ENCODE assay signal across 8 mouse cellular contexts in genomic region chr7:80084484-80084931, GRCm38 (mm10). TPM values are rescaled to one million over a fixed set of nuclear protein-coding genes. Genes with fewer than 3 reads are reported as not detected.
A peak's percentile ranks its signal among the peaks of the same experiment; 100 is the strongest.
DNase-seq lines count a peak whose midpoint lies in the region; ATAC-seq and TF ChIP-seq lines count a peak whose summit lies in the region.

No protein-coding gene starts in this region.

- TF ChIP-seq POLR2A in bone marrow macrophage, adult 2 months (IDR thresholded peaks at IDR 0.05; ENCODE audit: borderline replicate concordance, low read depth, low read length), result no peak
- no peak for TF ChIP-seq POLR2A in thymus, adult 2 months (IDR thresholded peaks at IDR 0.05; ENCODE audit: control insufficient read depth, extremely low read depth, insufficient read depth, low read length, poor library complexity)

- ATAC-seq in midbrain, embryonic 15.5 days (replicated peaks), result 0 out of 2 replicates have a peak, but pooled peaks have one; percentile 27

- H3ac ChIP-seq in C2C12 (ENCODE audit: control insufficient read depth, insufficient read length, low read depth), result no peak overlapping the region

- H3K9me3 ChIP-seq in midbrain, embryonic 15.5 days, result no peaks in the 10 kb centered on the region

- peaks cover 14% of the 10 kb centered on the region for H3K36me3 ChIP-seq in C2C12 (ENCODE audit: control insufficient read depth, insufficient read depth)
- H3K36me3 ChIP-seq in midbrain, embryonic 15.5 days (replicated peaks), result peaks cover 17% of the 10 kb centered on the region; the same call in 1 of the 2 replicates
- peaks cover 23% of the 10 kb centered on the region for H3K36me3 ChIP-seq in thymus, adult 2 months (ENCODE audit: control insufficient read depth, insufficient read depth, low read length)

- H3K27ac ChIP-seq in bone marrow macrophage, adult 2 months (ENCODE audit: insufficient read depth, low read depth, low read length), result no peak overlapping the region
- no peak overlapping the region for H3K27ac ChIP-seq in midbrain, embryonic 15.5 days
- H3K27ac ChIP-seq in thymus, adult 2 months (ENCODE audit: control insufficient read depth, insufficient read depth, low read length), result peak overlapping the region; percentile 46; the same call in 1 of the 2 replicates

- H3K79me3 ChIP-seq in C2C12 (ENCODE audit: low read depth), result no peaks in the 10 kb centered on the region

- DNase-seq in adrenal gland, adult (ENCODE audit: inconsistent age in 2 of 2, low spot score in 1 of 2), result peak; percentile 58 to 84
- DNase-seq in adrenal gland, postnatal 4 days (ENCODE audit: low spot score in 2 of 2), result no peak
- DNase-seq in gastrocnemius, postnatal 14 days, result peak; percentile 60
- peak; percentile 73 to 92 for DNase-seq in kidney, postnatal 36 days
- DNase-seq in thymus, adult 2 months, result peak; percentile 76

- no peaks in the 10 kb centered on the region for H3K79me2 ChIP-seq in C2C12 (ENCODE audit: control insufficient read depth, insufficient read depth)

- WGBS in midbrain, embryonic 15.5 days, result 58% methylated on average over 7 of the region's 7 CpGs
- WGBS in thymus, adult 2 months, result 15% methylated on average over 7 of the region's 7 CpGs

- no peak overlapping the region for H3K4me3 ChIP-seq in C2C12 (ENCODE audit: insufficient read depth, poor library complexity, severe bottlenecking)
- H3K4me3 ChIP-seq in bone marrow macrophage, adult 2 months (ENCODE audit: insufficient read depth, low read length), result no peak overlapping the region
- no peak overlapping the region for H3K4me3 ChIP-seq in midbrain, embryonic 15.5 days
- H3K4me3 ChIP-seq in thymus, adult 2 months (ENCODE audit: control insufficient read depth, insufficient read depth, low read length), result no peak overlapping the region

- H3K4me2 ChIP-seq in midbrain, embryonic 15.5 days, result no peak overlapping the region

- intact Hi-C loops in gastrocnemius, postnatal 14 days (cut with DNase I; ENCODE audit: low total_unique reads), result no loop called here

- H3K9ac ChIP-seq in midbrain, embryonic 15.5 days, result no peak overlapping the region

- peaks cover 16% of the 10 kb centered on the region for H3K4me1 ChIP-seq in bone marrow macrophage, adult 2 months (ENCODE audit: control insufficient read depth, insufficient read depth, low read length)
- H3K4me1 ChIP-seq in midbrain, embryonic 15.5 days, result no peaks in the 10 kb centered on the region; the same call in 1 of the 2 replicates
- peaks cover 15% of the 10 kb centered on the region for H3K4me1 ChIP-seq in thymus, adult 2 months (replicated peaks; ENCODE audit: control insufficient read depth, insufficient read depth, low read length)

- no peaks in the 10 kb centered on the region for H3K27me3 ChIP-seq in C2C12 (ENCODE audit: control insufficient read depth, insufficient read depth, insufficient read length)
- no peaks in the 10 kb centered on the region for H3K27me3 ChIP-seq in midbrain, embryonic 15.5 days (replicated peaks)
- H3K27me3 ChIP-seq in thymus, adult 2 months (ENCODE audit: control insufficient read depth, insufficient read depth, low read length), result no peaks in the 10 kb centered on the region

- peak; percentile 25 for TF ChIP-seq CTCF in C2C12 (IDR thresholded peaks at IDR 0.05; ENCODE audit: control insufficient read depth, insufficient read depth, insufficient read length)
- peak; percentile 93 for TF ChIP-seq CTCF in bone marrow macrophage, adult 2 months (IDR thresholded peaks at IDR 0.05; ENCODE audit: low read depth, low read length)
- no peak for TF ChIP-seq CTCF in thymus, adult 2 months (IDR thresholded peaks at IDR 0.05; ENCODE audit: borderline replicate concordance, control insufficient read depth, extremely low read depth, insufficient read depth, low read length, poor library complexity)

TF ChIP-seq in C2C12, 6 proteins besides CTCF, POLR2A, EP300 and RAD21:
- TF ChIP-seq MAX (IDR thresholded peaks at IDR 0.05) (no peak), FOSL1 (IDR thresholded peaks at IDR 0.05; ENCODE audit: insufficient read depth, low read length, poor library complexity, severe bottlenecking) (no peak), MYOD1 (IDR thresholded peaks at IDR 0.05; ENCODE audit: control insufficient read depth, insufficient read length, low read depth) (no peak), CEBPB (IDR thresholded peaks at IDR 0.05; ENCODE audit: low read depth) (no peak), USF1 (IDR thresholded peaks at IDR 0.05; ENCODE audit: low read depth) (no peak), MYOG (IDR thresholded peaks at IDR 0.05; ENCODE audit: control insufficient read depth, extremely low read depth, insufficient read length) (no peak)

RNA-seq across cellular contexts. Expression of gene Idh2, which starts 30.7 kb away (rescaled TPM):
- total RNA-seq in adrenal gland, postnatal 4 days (2021), result 100 to 1,000 TPM; 275 to 289 TPM
- 244 TPM for polyA plus RNA-seq in C2C12 (2012; fragmentation: generic; extraction: Trizol)
- polyA plus RNA-seq in bone marrow macrophage, adult 2 months (2012; ENCODE audit: insufficient read depth, insufficient read length, missing spikeins), result 48.6 and 55.9 TPM in 2 replicates
- total RNA-seq in gastrocnemius, postnatal 14 days (2021), result 100 to 1,000 TPM; 179 to 214 TPM
- 242 and 249 TPM in 2 replicates for polyA plus RNA-seq in midbrain, embryonic 15.5 days (2015; fragmentation: Nextera tagmentation; extraction: Ambion mirVana)
- 168 and 225 TPM in 2 replicates for polyA plus RNA-seq in thymus, adult 2 months (2012; rRNA removed)

RNA-seq across cellular contexts. Expression of gene Zfp710, which starts 59.9 kb away (rescaled TPM):
- total RNA-seq in adrenal gland, postnatal 4 days (2021), result 10 to 100 TPM; 25.2 to 25.5 TPM
- 5.3 TPM for polyA plus RNA-seq in C2C12 (2012; fragmentation: generic; extraction: Trizol)
- 125 and 138 TPM in 2 replicates for polyA plus RNA-seq in bone marrow macrophage, adult 2 months (2012; ENCODE audit: insufficient read depth, insufficient read length, missing spikeins)
- total RNA-seq in gastrocnemius, postnatal 14 days (2021), result 10 to 100 TPM; 14.1 to 15.5 TPM
- 18.0 and 18.6 TPM in 2 replicates for polyA plus RNA-seq in midbrain, embryonic 15.5 days (2015; fragmentation: Nextera tagmentation; extraction: Ambion mirVana)
- 62.1 and 63.1 TPM in 2 replicates for polyA plus RNA-seq in thymus, adult 2 months (2012; rRNA removed)

Comparison
In these comparisons a context has a peak if more than half of its experiments do, and no peak if none do; other contexts are left out.
1. DNase-seq: peak in adrenal gland, adult (2 of 2), gastrocnemius, postnatal 14 days (single experiment), kidney, postnatal 36 days (2 of 2) and thymus, adult 2 months (single experiment); none in adrenal gland, postnatal 4 days (0 of 2).